Mouse (Mus musculus) testis, postnatal 10 days (tissue): ENCODE results near the gene Sox13.

Experiments
- DNase-seq: peaks from one replicate; pipeline ENCODE4 v3.0.0; 2021; ENCODE audit warnings: low spot score

Gene Sox13

GRCm38 (mm10) chr1:133423543-133424480, at the start of gene Sox13:
Gene Sox13, minus strand, starts transcription at chr1:133424377.
- DNase-seq: peak; percentile 79

- DNase-seq: no peak
Measured at GRCm38 (mm10) chr1:133471556-133471955, 47.4 kb upstream of the Sox13 start.

- DNase-seq: no peak
Measured at GRCm38 (mm10) chr1:133471086-133471485, 46.9 kb upstream of the Sox13 start.

GRCm38 (mm10) chr1:133470242-133471025, 46.3 kb upstream of the Sox13 start:
- peak; percentile 51 for DNase-seq

- DNase-seq: no peak
Measured at GRCm38 (mm10) chr1:133469213-133469612, 45.0 kb upstream of the Sox13 start.

- no peak for DNase-seq
Measured at GRCm38 (mm10) chr1:133468751-133469150, 44.6 kb upstream of the Sox13 start.

- no peak for DNase-seq
Measured at GRCm38 (mm10) chr1:133467905-133468304, 43.7 kb upstream of the Sox13 start.

GRCm38 (mm10) chr1:133463138-133463537, 39.0 kb upstream of the Sox13 start:
- no peak for DNase-seq

GRCm38 (mm10) chr1:133460996-133461395, 36.8 kb upstream of the Sox13 start:
- no peak for DNase-seq

- DNase-seq: no peak
Measured at GRCm38 (mm10) chr1:133456097-133456496, 31.9 kb upstream of the Sox13 start.

GRCm38 (mm10) chr1:133452564-133453165, 28.5 kb upstream of the Sox13 start:
- no peak for DNase-seq

- DNase-seq: no peak
Measured at GRCm38 (mm10) chr1:133451869-133452563, 27.8 kb upstream of the Sox13 start.

- no peak for DNase-seq
Measured at GRCm38 (mm10) chr1:133451025-133451424, 26.8 kb upstream of the Sox13 start.

GRCm38 (mm10) chr1:133448351-133448931, 24.3 kb upstream of the Sox13 start:
- DNase-seq: no peak

- no peak for DNase-seq
Measured at GRCm38 (mm10) chr1:133446291-133446690, 22.1 kb upstream of the Sox13 start.

- no peak for DNase-seq
Measured at GRCm38 (mm10) chr1:133444315-133444714, 20.1 kb upstream of the Sox13 start.

- no peak for DNase-seq
Measured at GRCm38 (mm10) chr1:133437916-133438683, 13.9 kb upstream of the Sox13 start.

- DNase-seq: no peak
Measured at GRCm38 (mm10) chr1:133434756-133435112, 10.6 kb upstream of the Sox13 start.

- peak; percentile 75 for DNase-seq
Measured at GRCm38 (mm10) chr1:133434018-133434755, 10.0 kb upstream of the Sox13 start.

GRCm38 (mm10) chr1:133432566-133432965, 8.4 kb upstream of the Sox13 start:
- no peak for DNase-seq
